Mouse (Mus musculus) hindbrain, embryonic 10.5 days (tissue): ENCODE measurements around the gene Rgs8. TPM values are rescaled to one million over a fixed set of nuclear protein-coding genes. Genes with fewer than 3 reads are reported as not detected.

Experiments
- DNase-seq: peaks from one replicate; pipeline ENCODE4 v3.0.0-alpha.2; 2017; ENCODE audit warnings: low spot score
- H3K27ac ChIP-seq: fragments of 300-500 bp; sonication (generic); 2 replicates; pipeline ENCODE4 v1.5.1; 2016; ENCODE audit warnings: mild to moderate bottlenecking, moderate library complexity
- H3K27me3 ChIP-seq: fragments of 300-500 bp; sonication (generic); 2 replicates; pipeline ENCODE4 v1.6.1; 2016; ENCODE audit warnings: mild to moderate bottlenecking; ENCODE audit not compliant: poor library complexity, insufficient read depth, severe bottlenecking
- H3K36me3 ChIP-seq: fragments of 300-500 bp; sonication (generic); 2 replicates; pipeline ENCODE4 v1.6.1; 2016; ENCODE audit warnings: mild to moderate bottlenecking, moderate library complexity
- H3K4me1 ChIP-seq: fragments of 300-500 bp; sonication (generic); replicated peaks from 2 replicates; pipeline ENCODE4 v1.6.1; 2016; ENCODE audit warnings: mild to moderate bottlenecking
- H3K4me3 ChIP-seq: fragments of 300-500 bp; sonication (generic); 2 replicates; pipeline ENCODE4 v1.5.1; 2016; ENCODE audit warnings: mild to moderate bottlenecking, moderate library complexity
- H3K9me3 ChIP-seq: fragments of 300-500 bp; sonication (generic); 2 replicates; pipeline ENCODE4 v1.6.1; 2016; ENCODE audit warnings: mild to moderate bottlenecking, moderate library complexity
- WGBS: fragments of 180-500 bp; shearing (Covaris S2); methylation state at CpG from one replicate; pipeline ENCODE4 v1.1.7; 2016; 5-methylcytosine and 5-hydroxymethylcytosine counted together
- polyA plus RNA-seq: library from polyadenylated mRNA; unstranded; fragments of >200 nt; fragmentation: Nextera tagmentation; extraction: Ambion mirVana; gene quantifications from 2 replicates; pipeline ENCODE4 v1.2.1, GENCODE M21; 2016

Gene Rgs8
- 4.9 and 8.9 TPM in 2 replicates for polyA plus RNA-seq

DNA sequence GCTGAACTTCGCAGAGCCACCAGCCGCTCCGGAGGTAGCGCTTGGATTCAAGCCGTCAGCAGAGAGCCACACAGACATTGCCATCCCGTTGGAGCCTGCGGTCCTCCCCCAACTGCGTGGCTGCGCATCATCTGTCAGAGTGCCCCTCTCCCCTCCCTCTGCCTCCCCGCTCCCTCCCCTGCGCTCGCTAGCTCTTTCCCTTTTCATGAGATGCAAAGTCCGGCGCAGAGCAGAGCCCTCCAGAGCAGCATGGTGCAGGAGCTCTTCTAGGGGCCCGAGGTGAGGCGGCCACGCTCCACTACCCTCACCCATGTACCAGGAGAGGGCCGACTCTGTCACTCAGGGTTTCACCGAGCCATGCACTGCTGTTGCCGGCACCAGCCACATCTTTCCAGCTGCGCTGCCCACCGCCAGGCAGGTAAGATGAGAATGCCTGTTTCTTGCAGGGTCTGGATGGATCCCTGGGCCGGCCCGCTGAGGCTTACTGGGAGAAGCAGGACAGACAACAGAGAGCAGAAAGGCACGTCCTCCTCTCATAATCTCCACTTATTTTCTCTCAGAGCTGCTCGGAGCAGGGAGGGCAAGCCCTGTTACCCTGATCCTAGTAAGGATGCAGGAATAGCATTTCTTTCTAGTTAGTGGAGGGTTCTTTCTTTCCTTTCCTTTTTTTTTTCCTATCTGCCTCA lies at the start of gene Rgs8:
Rgs8 (plus strand) TSS at position 88 of the 686 bp plus-strand sequence.
- peak; percentile 81 for DNase-seq
- peaks cover 75% of the 10 kb centered on the region for H3K27me3 ChIP-seq
- no peaks in the 10 kb centered on the region for H3K36me3 ChIP-seq
- peak within 1 kb of the TSS; percentile 56 for H3K4me3 ChIP-seq
- peaks cover 45% of the 10 kb centered on the region for H3K4me1 ChIP-seq
- peak within 1 kb of the TSS; percentile 76 for H3K27ac ChIP-seq
- no peaks in the 10 kb centered on the region for H3K9me3 ChIP-seq
- WGBS: under 1% methylated on average over 26 of the region's 26 CpGs

DNA sequence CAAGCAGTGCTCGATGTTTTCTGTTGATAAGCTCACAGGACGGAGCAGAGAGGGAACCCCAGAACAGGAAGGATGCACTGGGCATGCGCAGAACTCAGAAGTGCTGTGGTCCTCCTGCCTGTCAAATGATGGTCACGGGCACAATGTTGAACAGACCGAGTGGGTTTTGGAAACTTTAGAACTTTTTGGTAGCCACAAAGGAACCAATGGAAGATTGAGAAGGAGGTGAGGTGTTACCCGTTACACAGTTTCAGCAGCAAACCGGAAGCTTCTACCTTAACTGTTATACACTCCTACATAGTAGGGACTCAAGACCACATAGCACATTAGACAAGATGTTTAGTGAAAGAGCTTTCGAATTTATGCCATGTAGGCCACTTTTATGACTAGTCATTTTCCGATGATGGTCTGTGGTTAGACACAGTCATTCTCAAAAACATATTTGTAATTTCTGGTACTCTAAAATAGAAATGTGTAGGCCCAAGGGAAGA lies 35.4 kb upstream of the Rgs8 start:
- no peak overlapping the region for H3K27ac ChIP-seq
- no peak overlapping the region for H3K4me3 ChIP-seq
- H3K36me3 ChIP-seq: no peaks in the 10 kb centered on the region
- WGBS: 92% methylated on average over 9 of the region's 9 CpGs
- H3K9me3 ChIP-seq: no peaks in the 10 kb centered on the region
- no peak for DNase-seq
- H3K4me1 ChIP-seq: no peaks in the 10 kb centered on the region
- H3K27me3 ChIP-seq: no peaks in the 10 kb centered on the region

DNA sequence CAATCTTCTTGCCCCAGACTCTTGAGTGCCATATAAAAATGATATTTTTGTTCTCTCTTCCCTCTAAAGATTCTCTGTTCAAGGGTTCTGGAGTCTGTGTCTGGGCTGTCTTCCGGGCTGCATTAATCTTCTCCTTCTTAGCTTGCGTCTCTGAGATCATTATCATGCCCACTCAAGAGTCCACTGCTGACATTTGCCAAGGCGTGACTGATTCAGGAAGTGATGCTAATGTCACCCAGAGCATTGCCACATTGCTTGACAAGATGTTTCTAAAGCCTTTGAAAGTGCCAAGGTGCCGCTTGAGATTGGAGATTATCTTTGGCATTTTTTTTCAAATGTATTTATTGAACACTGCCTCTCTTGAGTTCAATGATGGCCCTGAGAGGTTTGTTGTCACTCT lies 29.8 kb upstream of the Rgs8 start:
- no peaks in the 10 kb centered on the region for H3K9me3 ChIP-seq
- no peak overlapping the region for H3K27ac ChIP-seq
- 90% methylated on average over 4 of the region's 4 CpGs for WGBS
- H3K27me3 ChIP-seq: no peaks in the 10 kb centered on the region
- no peak for DNase-seq
- no peaks in the 10 kb centered on the region for H3K36me3 ChIP-seq
- H3K4me3 ChIP-seq: no peak overlapping the region
- no peaks in the 10 kb centered on the region for H3K4me1 ChIP-seq

DNA sequence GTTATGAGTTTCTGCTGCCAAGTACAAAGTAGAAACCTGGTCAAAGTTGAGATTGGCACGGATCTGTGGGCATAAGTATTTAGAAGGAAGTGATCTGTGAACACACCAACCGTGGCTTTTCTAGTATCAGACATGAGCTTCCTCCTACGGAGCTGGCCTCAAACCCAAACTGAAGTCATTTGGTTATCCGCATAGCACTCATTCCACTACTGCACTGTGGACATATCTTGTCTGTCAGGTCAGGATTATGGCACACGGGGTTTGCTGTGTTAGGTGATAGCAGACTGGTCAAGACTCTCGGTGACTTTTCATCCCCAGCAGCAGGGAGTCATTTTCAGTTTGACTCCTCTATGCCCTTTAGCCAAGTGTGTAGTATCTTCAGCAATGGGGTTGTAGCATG lies 20.1 kb upstream of the Rgs8 start:
- 0 out of 2 replicates have a peak, but pooled peaks cover under 1% of the 10 kb centered on the region for H3K9me3 ChIP-seq
- no peaks in the 10 kb centered on the region for H3K36me3 ChIP-seq
- H3K4me3 ChIP-seq: no peak overlapping the region
- no peak for DNase-seq
- H3K27me3 ChIP-seq: no peaks in the 10 kb centered on the region
- no peak overlapping the region for H3K27ac ChIP-seq
- no peaks in the 10 kb centered on the region for H3K4me1 ChIP-seq
- WGBS: 90% methylated on average over 6 of the region's 6 CpGs

DNA sequence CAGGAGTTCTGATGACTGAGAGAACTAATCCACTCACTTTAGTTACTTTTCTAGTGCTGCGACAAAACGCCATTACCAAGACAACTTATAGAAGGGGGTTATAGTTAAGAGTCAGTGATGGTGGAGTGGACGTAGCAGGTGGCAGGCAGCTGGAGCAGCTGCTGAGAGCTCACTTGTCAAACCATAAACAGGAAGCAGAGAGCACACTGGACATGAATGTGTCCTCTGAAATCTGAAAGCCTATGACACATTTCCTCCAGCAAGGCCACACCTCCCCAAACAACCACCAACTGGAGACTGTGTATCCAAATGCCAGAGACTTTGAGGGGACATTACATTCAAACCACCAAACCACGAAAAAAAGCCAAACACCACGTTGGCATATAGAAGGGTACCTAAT lies 17.8 kb upstream of the Rgs8 start:
- Histone ChIP-seq H3K27me3 (no peaks in the 10 kb centered on the region), H3K4me1 (no peaks in the 10 kb centered on the region), H3K9me3 (0 out of 2 replicates have a peak, but pooled peaks cover 3% of the 10 kb centered on the region), H3K36me3 (no peaks in the 10 kb centered on the region), H3K27ac (no peak overlapping the region), H3K4me3 (no peak overlapping the region)
- WGBS: 88% methylated on average over 5 of the region's 5 CpGs
- no peak for DNase-seq

DNA sequence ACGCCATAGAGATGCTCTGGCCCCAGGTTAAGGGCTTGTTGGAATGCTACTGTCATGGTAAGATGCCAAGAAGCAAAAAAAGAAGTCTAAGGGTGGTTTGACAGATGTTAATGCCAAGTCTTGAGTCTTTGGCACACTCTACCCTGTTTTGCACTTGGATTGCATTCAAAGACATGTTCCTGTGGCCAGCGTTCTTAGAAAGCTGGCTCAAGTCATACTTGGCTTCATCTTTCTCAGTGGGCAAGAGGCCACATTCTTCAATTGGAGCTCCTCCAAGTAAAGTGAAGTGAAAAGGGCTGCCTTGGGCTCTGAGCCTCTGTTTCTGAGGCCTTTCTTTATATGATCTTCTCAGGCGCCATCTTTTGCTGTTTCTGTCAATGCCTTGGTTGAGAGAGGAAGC lies 17.3 kb upstream of the Rgs8 start:
- H3K27me3 ChIP-seq: no peaks in the 10 kb centered on the region
- H3K9me3 ChIP-seq: 0 out of 2 replicates have a peak, but pooled peaks cover 3% of the 10 kb centered on the region
- H3K27ac ChIP-seq: no peak overlapping the region
- H3K36me3 ChIP-seq: no peaks in the 10 kb centered on the region
- no peak overlapping the region for H3K4me3 ChIP-seq
- 91% methylated on average over 3 of the region's 3 CpGs for WGBS
- no peaks in the 10 kb centered on the region for H3K4me1 ChIP-seq
- no peak for DNase-seq

DNA sequence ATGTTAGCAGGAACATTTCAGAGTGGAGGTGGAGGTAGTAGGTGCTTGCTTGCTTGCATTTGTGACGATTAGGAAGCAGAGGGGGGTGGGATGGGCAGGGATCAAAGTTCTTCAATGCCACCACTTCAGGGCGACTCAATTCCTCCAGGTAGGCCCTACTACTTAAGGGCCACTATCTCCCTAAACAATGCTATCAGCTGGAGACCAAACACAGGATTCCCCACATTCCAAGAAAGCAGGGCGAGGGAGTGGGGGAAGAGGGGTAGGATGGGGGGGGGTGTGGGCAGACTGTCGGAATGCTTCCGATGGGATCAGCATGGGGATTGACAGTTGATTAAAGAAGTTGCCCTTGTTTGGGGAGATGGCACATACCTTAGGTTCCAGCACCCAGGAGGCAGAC lies 16.0 kb upstream of the Rgs8 start:
- H3K27me3 ChIP-seq: no peaks in the 10 kb centered on the region
- WGBS: 64% methylated on average over 5 of the region's 5 CpGs
- DNase-seq: no peak
- no peaks in the 10 kb centered on the region for H3K36me3 ChIP-seq
- peaks cover 10% of the 10 kb centered on the region for H3K4me1 ChIP-seq
- H3K4me3 ChIP-seq: no peak overlapping the region
- H3K9me3 ChIP-seq: 0 out of 2 replicates have a peak, but pooled peaks cover 3% of the 10 kb centered on the region
- no peak overlapping the region for H3K27ac ChIP-seq

DNA sequence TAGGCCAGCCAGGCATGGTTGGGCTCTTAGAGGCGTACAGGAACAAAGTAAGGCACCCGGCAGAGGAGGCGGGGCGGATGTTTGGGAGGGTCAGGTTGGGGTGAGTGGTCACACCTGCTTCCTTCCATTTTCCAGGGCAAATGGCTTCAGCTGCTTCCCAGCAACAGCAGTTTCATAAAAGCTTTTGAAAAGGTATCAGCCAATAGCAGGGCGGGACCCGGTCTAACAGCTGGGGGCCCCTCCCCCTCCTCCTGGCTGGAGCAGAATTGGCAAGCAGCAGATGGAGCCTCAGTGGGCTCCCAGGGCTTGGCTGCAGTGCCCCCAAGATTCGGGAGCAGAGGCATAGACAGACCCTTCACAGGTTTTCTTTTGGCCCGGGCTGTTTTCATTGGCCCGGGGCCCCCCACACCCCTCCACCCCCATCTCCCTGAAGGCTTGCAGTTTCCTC lies 11.3 kb upstream of the Rgs8 start:
- H3K36me3 ChIP-seq: no peaks in the 10 kb centered on the region
- peak overlapping the region; percentile 87 for H3K27ac ChIP-seq
- peak overlapping the region; percentile 43 for H3K4me3 ChIP-seq
- peaks cover 26% of the 10 kb centered on the region for H3K4me1 ChIP-seq
- peak; percentile 85 for DNase-seq
- H3K27me3 ChIP-seq: no peaks in the 10 kb centered on the region
- WGBS: 2% methylated on average over 9 of the region's 9 CpGs
- peaks cover 4% of the 10 kb centered on the region for H3K9me3 ChIP-seq

DNA sequence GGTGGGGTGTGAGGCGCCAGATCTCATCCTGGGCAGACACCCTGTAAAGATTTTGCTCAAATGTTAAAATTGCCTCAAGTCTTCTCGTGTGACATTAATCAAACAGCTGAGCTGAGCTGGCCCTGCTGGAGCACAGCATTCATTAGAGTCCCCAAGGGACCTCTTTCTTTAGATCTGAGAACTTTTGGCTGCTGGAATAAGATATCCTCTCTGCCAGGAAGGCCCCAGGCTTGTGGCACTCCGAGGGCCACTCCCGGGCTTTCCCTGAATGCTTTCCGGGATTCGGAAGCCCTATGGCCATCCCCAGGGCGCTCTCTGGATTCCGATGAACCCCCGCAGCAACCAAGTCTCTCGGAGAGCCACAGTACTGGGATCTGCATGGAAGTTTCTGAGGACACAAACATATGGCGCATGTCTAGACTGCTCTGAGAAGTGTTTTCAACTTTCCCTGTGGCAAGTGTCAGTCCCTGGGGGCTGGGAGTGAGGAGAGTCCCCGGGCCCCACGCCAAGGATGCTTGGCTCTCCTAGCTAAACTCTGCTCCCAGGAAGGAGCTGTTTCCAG lies 10.8 kb upstream of the Rgs8 start:
- H3K4me3 ChIP-seq: peak overlapping the region; percentile 43
- DNase-seq: peak; percentile 56
- H3K27ac ChIP-seq: peak overlapping the region; percentile 87
- H3K36me3 ChIP-seq: no peaks in the 10 kb centered on the region
- H3K4me1 ChIP-seq: peaks cover 26% of the 10 kb centered on the region
- H3K27me3 ChIP-seq: no peaks in the 10 kb centered on the region
- 3% methylated on average over 13 of the region's 13 CpGs for WGBS
- H3K9me3 ChIP-seq: peaks cover 9% of the 10 kb centered on the region

DNA sequence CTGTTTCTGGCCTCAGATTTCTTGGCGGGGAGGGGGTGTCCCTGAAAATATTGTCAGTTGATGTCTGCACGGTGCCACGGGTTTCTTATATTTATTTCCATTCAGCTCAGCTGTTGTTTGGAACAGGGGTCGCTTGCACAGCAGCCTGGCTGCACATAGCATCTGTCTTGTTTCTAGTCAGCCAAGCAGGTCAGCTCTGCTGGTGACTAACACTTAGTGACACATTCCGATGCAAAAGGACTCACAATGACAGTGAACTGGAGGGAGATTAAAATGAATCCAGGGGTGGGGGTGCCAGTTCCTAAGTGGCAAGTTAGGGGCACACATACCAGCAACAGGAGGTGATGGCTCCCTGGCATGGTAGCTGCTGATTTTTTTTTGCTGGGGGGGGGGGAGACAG lies 849 bp downstream of the Rgs8 start:
- Histone ChIP-seq H3K4me1 (peaks cover 47% of the 10 kb centered on the region), H3K27me3 (peaks cover 79% of the 10 kb centered on the region), H3K4me3 (peak overlapping the region; percentile 56), H3K36me3 (no peaks in the 10 kb centered on the region), H3K27ac (peak overlapping the region; percentile 76), H3K9me3 (no peaks in the 10 kb centered on the region)
- 2% methylated on average over 5 of the region's 5 CpGs for WGBS
- no peak for DNase-seq

DNA sequence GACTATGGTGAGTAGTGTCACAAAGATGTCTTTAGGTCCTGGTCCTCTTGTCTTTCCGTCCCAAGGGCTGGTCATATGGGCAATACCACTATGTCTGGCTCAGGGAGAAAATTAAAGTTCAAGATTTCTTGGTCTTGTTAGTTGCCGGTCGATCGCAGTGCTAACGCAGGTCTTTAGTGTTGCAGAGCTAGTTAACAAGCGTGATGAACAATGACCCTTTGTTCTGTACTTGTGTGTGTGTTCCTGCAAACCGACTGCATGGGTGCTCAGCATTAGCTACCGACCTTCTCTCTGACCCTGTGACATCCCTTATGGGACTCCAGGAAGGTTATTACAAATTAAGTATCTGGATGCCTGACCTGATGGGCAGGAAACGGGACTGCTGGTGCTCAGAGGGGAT lies 6.8 kb downstream of the Rgs8 start:
- Histone ChIP-seq H3K27me3 (peaks cover 59% of the 10 kb centered on the region), H3K4me3 (no peak overlapping the region), H3K27ac (peak overlapping the region; percentile 35; the same call in 1 of the 2 replicates), H3K36me3 (no peaks in the 10 kb centered on the region), H3K9me3 (no peaks in the 10 kb centered on the region), H3K4me1 (peaks cover 62% of the 10 kb centered on the region)
- 25% methylated on average over 9 of the region's 9 CpGs for WGBS
- no peak for DNase-seq

DNA sequence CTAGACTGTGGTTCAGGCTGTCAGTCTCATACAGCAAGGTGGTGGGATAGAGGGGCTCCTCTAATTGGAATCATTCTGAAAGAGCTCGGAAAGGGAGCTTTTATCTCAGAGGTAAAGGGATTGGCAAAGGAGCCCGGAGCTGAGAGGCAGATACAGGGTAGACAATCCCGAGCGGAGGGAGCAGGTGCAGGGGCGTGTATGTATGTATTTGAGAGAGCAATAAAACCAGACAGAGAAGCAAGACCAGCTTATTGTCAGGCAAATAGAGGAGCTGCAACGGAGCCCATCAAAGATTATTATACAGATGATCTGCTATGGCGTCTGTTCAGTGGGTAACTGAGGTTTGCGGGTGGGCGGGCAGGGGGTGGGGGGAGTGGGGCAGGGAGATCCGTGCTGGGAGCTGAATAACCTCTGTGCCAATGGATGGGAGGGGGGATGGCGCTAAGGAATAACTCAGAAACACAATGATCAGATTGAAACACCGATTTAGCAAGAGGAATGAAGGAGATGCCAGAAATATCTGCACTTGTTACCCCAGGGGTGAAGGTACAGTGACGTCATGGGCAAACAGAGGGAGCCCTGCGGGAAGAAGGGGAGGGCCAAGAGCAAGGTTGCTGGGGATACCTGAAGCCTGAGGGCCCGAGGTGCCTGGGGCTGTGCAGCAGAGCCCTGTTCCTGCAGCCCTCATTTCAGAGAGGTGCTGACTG lies 8.3 kb downstream of the Rgs8 start:
- Histone ChIP-seq H3K27me3 (peaks cover 57% of the 10 kb centered on the region), H3K36me3 (no peaks in the 10 kb centered on the region), H3K9me3 (no peaks in the 10 kb centered on the region), H3K4me1 (peaks cover 69% of the 10 kb centered on the region), H3K27ac (peak overlapping the region; percentile 73), H3K4me3 (peak overlapping the region; percentile 23)
- no peak for DNase-seq
- WGBS: 38% methylated on average over 15 of the region's 15 CpGs

DNA sequence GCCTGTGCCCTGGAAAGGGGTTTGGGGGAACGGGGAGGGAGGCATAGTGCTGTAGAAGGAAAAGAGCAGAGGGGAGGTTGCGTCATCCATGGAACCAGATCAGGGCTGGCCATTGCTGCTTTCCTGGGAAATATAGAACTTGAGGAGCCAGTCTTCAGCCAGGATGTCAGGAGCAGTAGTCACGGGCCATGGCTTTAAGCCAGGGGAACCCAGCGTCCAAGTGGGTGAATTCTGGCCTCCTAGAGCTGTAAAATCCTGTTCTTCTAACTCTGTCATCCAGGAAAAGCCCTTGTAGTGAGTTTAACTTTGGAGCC lies 8.8 kb downstream of the Rgs8 start:
- Histone ChIP-seq H3K4me1 (peaks cover 72% of the 10 kb centered on the region), H3K4me3 (peak overlapping the region; percentile 23; the same call in 1 of the 2 replicates), H3K27me3 (peaks cover 57% of the 10 kb centered on the region), H3K36me3 (no peaks in the 10 kb centered on the region), H3K9me3 (no peaks in the 10 kb centered on the region), H3K27ac (peak overlapping the region; percentile 73)
- 56% methylated on average over 4 of the region's 4 CpGs for WGBS
- DNase-seq: no peak
